Mouse (Mus musculus) megakaryocyte, embryonic 14.5 days (primary cell): ENCODE measurements around the gene Prickle1.

Experiments
- FLI1 ChIP-seq: IDR thresholded peaks from 2 replicates; pipeline ENCODE4 v1.6.1; 2012; ENCODE audit warnings: low read length, inconsistent platforms, mixed read lengths
- GATA1 ChIP-seq: IDR thresholded peaks from 3 replicates; pipeline ENCODE4 v1.6.1; 2012; ENCODE audit warnings: mixed read lengths, low read length, inconsistent platforms, borderline replicate concordance

- TF ChIP-seq GATA1, result no peak
- no peak for TF ChIP-seq FLI1
Observed at GRCm38 (mm10) chr15:93485252-93485651, 110.4 kb downstream of the Prickle1 start.
